Mouse (Mus musculus) small intestine, adult 2 months (tissue): ENCODE measurements around the gene C8a.

Source experiments
- CTCF ChIP-seq: fragments of 200-500 bp; IDR thresholded peaks from 2 replicates; pipeline ENCODE4 v1.5.1; 2012; ENCODE audit warnings: low read depth, mild to moderate bottlenecking, control low read depth, inconsistent platforms, low read length, moderate library complexity, mixed read lengths; ENCODE audit not compliant: insufficient replicate concordance, insufficient read length; ENCODE audit errors: extremely low read depth
- POLR2A ChIP-seq: fragments of 200-500 bp; IDR thresholded peaks from 2 replicates; pipeline ENCODE4 v1.6.1; 2012; ENCODE audit warnings: low read depth, mild to moderate bottlenecking, control low read depth, inconsistent platforms, low read length, moderate library complexity

DNA sequence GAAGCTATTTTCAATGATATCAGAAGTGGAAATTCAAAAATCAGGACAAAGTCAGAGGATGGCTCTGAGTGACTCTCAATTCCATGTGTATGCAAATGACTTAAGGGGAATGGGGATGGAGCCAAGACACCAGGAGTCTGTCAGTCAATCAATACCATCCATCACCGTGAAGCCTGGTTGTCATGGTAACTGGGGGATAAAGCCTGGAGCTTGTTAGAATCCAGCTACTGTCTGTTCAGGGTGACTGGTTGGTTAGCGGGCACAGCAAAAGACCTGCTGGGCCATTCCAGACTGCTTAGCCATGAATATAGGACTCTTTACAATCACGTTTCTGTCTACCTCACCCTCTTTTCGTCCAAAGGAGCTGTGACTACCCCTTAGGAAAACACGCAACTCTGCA lies 41.1 kb downstream of the C8a start:
- no peak for TF ChIP-seq POLR2A
- no peak for TF ChIP-seq CTCF
